Mouse (Mus musculus) hindbrain, embryonic 16.5 days (tissue): ENCODE results near the gene Spi1. TPM values are rescaled to one million over a fixed set of nuclear protein-coding genes. Genes with fewer than 3 reads are reported as not detected.

Source experiments
- ATAC-seq: fragments of 200-750 bp; cut with Nextera tagmentation; 2 replicates; pipeline ENCODE4 v1.8.0; 2017; ENCODE audit warnings: moderate TSS enrichment, moderate library complexity
- H3K27ac ChIP-seq: fragments of 300-500 bp; sonication (generic); 2 replicates; pipeline ENCODE4 v1.5.1; 2014; ENCODE audit warnings: low read depth, mild to moderate bottlenecking, control low read depth, low read length, moderate library complexity
- H3K27me3 ChIP-seq: fragments of 300-500 bp; sonication (generic); replicated peaks from 2 replicates; pipeline ENCODE4 v1.6.1; 2014; ENCODE audit warnings: low read length; ENCODE audit not compliant: control insufficient read depth, insufficient read depth
- H3K36me3 ChIP-seq: fragments of 300-500 bp; sonication (generic); 2 replicates; pipeline ENCODE4 v1.6.1; 2014; ENCODE audit warnings: mild to moderate bottlenecking, low read length, moderate library complexity, mixed read lengths; ENCODE audit not compliant: control insufficient read depth, insufficient read depth
- H3K4me1 ChIP-seq: fragments of 300-500 bp; sonication (generic); 2 replicates; pipeline ENCODE4 v1.6.1; 2014; ENCODE audit warnings: low read depth, low read length; ENCODE audit not compliant: control insufficient read depth, insufficient read depth
- H3K4me2 ChIP-seq: fragments of 300-500 bp; sonication (generic); 2 replicates; pipeline ENCODE4 v1.6.1; 2014; ENCODE audit warnings: mild to moderate bottlenecking, low read length, control low read depth, moderate library complexity
- H3K4me3 ChIP-seq: fragments of 300-500 bp; sonication (generic); 2 replicates; pipeline ENCODE4 v1.5.1; 2014; ENCODE audit warnings: mild to moderate bottlenecking, low read length, control low read depth, moderate library complexity
- H3K9ac ChIP-seq: fragments of 300-500 bp; sonication (generic); 2 replicates; pipeline ENCODE4 v1.6.1; 2014; ENCODE audit warnings: low read depth, mild to moderate bottlenecking, control low read depth, low read length, moderate library complexity
- H3K9me3 ChIP-seq: fragments of 300-500 bp; sonication (generic); 2 replicates; pipeline ENCODE4 v1.6.1; 2014; ENCODE audit warnings: mild to moderate bottlenecking, low read length, moderate library complexity; ENCODE audit not compliant: control insufficient read depth
- WGBS: fragments of 180-500 bp; shearing (Covaris S2); extraction: QIAGEN DNeasy Blood & Tissue Kit; methylation state at CpG from one replicate; pipeline ENCODE4 v1.1.7; 2014; 5-methylcytosine and 5-hydroxymethylcytosine counted together
- polyA plus RNA-seq: library from polyadenylated mRNA; unstranded; fragments of >200 nt; fragmentation: Nextera tagmentation; extraction: Ambion mirVana; gene quantifications from 2 replicates; pipeline ENCODE4 v1.2.1, GENCODE M21; 2015

The Spi1 gene
- polyA plus RNA-seq, 1 experiment from 2014 or later: 4.2 TPM

GRCm38 (mm10) chr2:91064211-91064610, 18.0 kb upstream of the Spi1 start:
- no peak overlapping the region for H3K4me2 ChIP-seq
- WGBS: 82% methylated on average over 6 of the region's 6 CpGs
- H3K4me1 ChIP-seq: peaks cover 11% of the 10 kb centered on the region
- no peak overlapping the region for H3K4me3 ChIP-seq
- H3K36me3 ChIP-seq: peaks cover 28% of the 10 kb centered on the region
- no peaks in the 10 kb centered on the region for H3K9me3 ChIP-seq
- H3K9ac ChIP-seq: no peak overlapping the region
- no peak overlapping the region for H3K27ac ChIP-seq
- no peak for ATAC-seq
- no peaks in the 10 kb centered on the region for H3K27me3 ChIP-seq

- H3K4me3 ChIP-seq: no peak overlapping the region
- H3K27ac ChIP-seq: no peak overlapping the region
- H3K9me3 ChIP-seq: no peaks in the 10 kb centered on the region
- peaks cover 15% of the 10 kb centered on the region for H3K4me1 ChIP-seq
- no peaks in the 10 kb centered on the region for H3K27me3 ChIP-seq
- peaks cover 27% of the 10 kb centered on the region for H3K36me3 ChIP-seq
- WGBS: 44% methylated on average over 3 of the region's 3 CpGs
- no peak for ATAC-seq
- H3K9ac ChIP-seq: no peak overlapping the region
- H3K4me2 ChIP-seq: no peak overlapping the region
Measured at GRCm38 (mm10) chr2:91065544-91065943, 16.6 kb upstream of the Spi1 start.

GRCm38 (mm10) chr2:91066455-91066854, 15.7 kb upstream of the Spi1 start:
- no peaks in the 10 kb centered on the region for H3K9me3 ChIP-seq
- H3K4me1 ChIP-seq: peaks cover 23% of the 10 kb centered on the region
- no peak overlapping the region for H3K4me3 ChIP-seq
- no peak overlapping the region for H3K9ac ChIP-seq
- 67% methylated on average over 3 of the region's 3 CpGs for WGBS
- H3K4me2 ChIP-seq: no peak overlapping the region
- H3K27ac ChIP-seq: no peak overlapping the region
- no peak for ATAC-seq
- H3K27me3 ChIP-seq: no peaks in the 10 kb centered on the region
- H3K36me3 ChIP-seq: peaks cover 24% of the 10 kb centered on the region

- Histone ChIP-seq H3K9me3 (no peaks in the 10 kb centered on the region), H3K4me2 (peak overlapping the region; percentile 89), H3K4me1 (peaks cover 23% of the 10 kb centered on the region), H3K4me3 (peak overlapping the region; percentile 80), H3K36me3 (peaks cover 9% of the 10 kb centered on the region), H3K9ac (peak overlapping the region; percentile 86), H3K27ac (no peak overlapping the region), H3K27me3 (no peaks in the 10 kb centered on the region)
- ATAC-seq: no peak
- 56% methylated on average over 13 of the region's 13 CpGs for WGBS
Measured at GRCm38 (mm10) chr2:91068162-91068871, 13.9 kb upstream of the Spi1 start.

- Histone ChIP-seq H3K4me1 (peaks cover 23% of the 10 kb centered on the region), H3K9me3 (no peaks in the 10 kb centered on the region), H3K27ac (no peak overlapping the region)
Measured at GRCm38 (mm10) chr2:91068872-91069165, 13.4 kb upstream of the Spi1 start.

GRCm38 (mm10) chr2:91069306-91070000, 12.7 kb upstream of the Spi1 start:
- no peak for ATAC-seq
- Histone ChIP-seq H3K4me2 (peak overlapping the region; percentile 89), H3K36me3 (peaks cover 2% of the 10 kb centered on the region; the same call in 1 of the 2 replicates), H3K9me3 (no peaks in the 10 kb centered on the region), H3K27ac (peak overlapping the region; percentile 81), H3K9ac (peak overlapping the region; percentile 86), H3K4me1 (peaks cover 23% of the 10 kb centered on the region), H3K27me3 (no peaks in the 10 kb centered on the region), H3K4me3 (peak overlapping the region; percentile 80)
- 8% methylated on average over 14 of the region's 14 CpGs for WGBS

More at GRCm38 (mm10) chr2:91068872-91069165, 13.4 kb upstream of the Spi1 start:
- WGBS: 47% methylated on average over 6 of the region's 6 CpGs
- Histone ChIP-seq H3K9ac (peak overlapping the region; percentile 86), H3K27me3 (no peaks in the 10 kb centered on the region), H3K36me3 (peaks cover 8% of the 10 kb centered on the region), H3K4me2 (peak overlapping the region; percentile 89), H3K4me3 (peak overlapping the region; percentile 80)
- no peak for ATAC-seq

- Histone ChIP-seq H3K27me3 (no peaks in the 10 kb centered on the region), H3K4me3 (peak within 1 kb of the TSS; percentile 80), H3K27ac (peak within 1 kb of the TSS; percentile 81), H3K4me1 (peaks cover 23% of the 10 kb centered on the region), H3K36me3 (no peaks in the 10 kb centered on the region), H3K4me2 (peak within 1 kb of the TSS; percentile 89), H3K9ac (peak within 1 kb of the TSS; percentile 86), H3K9me3 (no peaks in the 10 kb centered on the region)
- under 1% methylated on average over 66 of the region's 69 CpGs for WGBS
- ATAC-seq: peak; percentile 98
Measured at GRCm38 (mm10) chr2:91070076-91070800, 12.0 kb upstream of the Spi1 start, which contains the start of gene Slc39a13. TSS of gene Slc39a13 (minus strand) at chr2:91070417.

GRCm38 (mm10) chr2:91071059-91071458, 11.1 kb upstream of the Spi1 start:
- H3K9ac ChIP-seq: peak overlapping the region; percentile 86
- no peaks in the 10 kb centered on the region for H3K27me3 ChIP-seq
- peaks cover 23% of the 10 kb centered on the region for H3K4me1 ChIP-seq
- peak overlapping the region; percentile 81 for H3K27ac ChIP-seq
- ATAC-seq: no peak
- peak overlapping the region; percentile 80 for H3K4me3 ChIP-seq
- no peaks in the 10 kb centered on the region for H3K36me3 ChIP-seq
- 85% methylated on average over 10 of the region's 10 CpGs for WGBS
- H3K4me2 ChIP-seq: peak overlapping the region; percentile 89
- H3K9me3 ChIP-seq: no peaks in the 10 kb centered on the region

GRCm38 (mm10) chr2:91072092-91072491, 10.1 kb upstream of the Spi1 start:
- Histone ChIP-seq H3K27ac (no peak overlapping the region), H3K27me3 (no peaks in the 10 kb centered on the region), H3K36me3 (no peaks in the 10 kb centered on the region), H3K9ac (no peak overlapping the region), H3K9me3 (no peaks in the 10 kb centered on the region), H3K4me2 (no peak overlapping the region), H3K4me1 (peaks cover 23% of the 10 kb centered on the region), H3K4me3 (no peak overlapping the region)
- ATAC-seq: no peak
- WGBS: 35% methylated on average over 1 of the region's 1 CpGs
